Mouse (Mus musculus) cerebellum, adult 2 months (tissue): ENCODE results near the gene Tmem186.

ENCODE experiments used
- CTCF ChIP-seq: fragments of 200-500 bp; IDR thresholded peaks from 2 replicates; pipeline ENCODE4 v1.5.1; 2011; ENCODE audit warnings: low read depth, mild to moderate bottlenecking, control low read depth, low read length, moderate library complexity, borderline replicate concordance; ENCODE audit not compliant: insufficient read depth
- POLR2A ChIP-seq: fragments of 200-500 bp; IDR thresholded peaks from 2 replicates; pipeline ENCODE4 v1.6.1; 2011; ENCODE audit warnings: low read length, control low read depth, borderline replicate concordance; ENCODE audit not compliant: insufficient read depth

DNA sequence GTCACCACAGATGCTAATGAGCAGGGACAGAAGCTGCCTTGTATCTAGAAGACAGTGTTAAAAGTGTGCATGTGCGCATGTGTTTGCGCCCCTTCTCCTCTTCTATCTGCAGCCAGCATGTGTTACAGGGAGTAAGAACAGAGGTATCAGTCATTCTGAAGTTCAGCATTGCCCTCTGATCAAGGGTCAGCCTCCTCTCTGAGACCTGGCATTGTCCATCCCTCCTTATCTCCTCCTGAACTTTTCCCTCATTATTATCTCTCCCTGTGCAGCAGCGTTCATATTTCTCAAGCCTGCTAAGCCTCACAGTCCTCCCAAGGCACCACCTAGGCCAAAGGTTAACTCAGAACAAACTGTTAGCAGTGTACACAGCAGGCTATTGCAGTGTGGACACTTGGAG, 33.7 kb downstream of the Tmem186 start:
- TF ChIP-seq CTCF (no peak), POLR2A (no peak)
